Mouse (Mus musculus) hindbrain, embryonic 16.5 days (tissue): ENCODE measurements at regions not wholly inside any gene's neighbourhood (a gene's known extent, or its start where the extent isn't known, plus 50 kb on each side); places are given as distances from the start of the nearest gene placed in this dataset.

Experiments used
- ATAC-seq: fragments of 200-750 bp; cut with Nextera tagmentation; 2 replicates; pipeline ENCODE4 v1.8.0; 2017; ENCODE audit warnings: moderate TSS enrichment, moderate library complexity
- H3K27ac ChIP-seq: fragments of 300-500 bp; sonication (generic); 2 replicates; pipeline ENCODE4 v1.5.1; 2014; ENCODE audit warnings: low read depth, mild to moderate bottlenecking, control low read depth, low read length, moderate library complexity
- H3K27me3 ChIP-seq: fragments of 300-500 bp; sonication (generic); replicated peaks from 2 replicates; pipeline ENCODE4 v1.6.1; 2014; ENCODE audit warnings: low read length; ENCODE audit not compliant: control insufficient read depth, insufficient read depth
- H3K36me3 ChIP-seq: fragments of 300-500 bp; sonication (generic); 2 replicates; pipeline ENCODE4 v1.6.1; 2014; ENCODE audit warnings: mild to moderate bottlenecking, low read length, moderate library complexity, mixed read lengths; ENCODE audit not compliant: control insufficient read depth, insufficient read depth
- H3K4me1 ChIP-seq: fragments of 300-500 bp; sonication (generic); 2 replicates; pipeline ENCODE4 v1.6.1; 2014; ENCODE audit warnings: low read depth, low read length; ENCODE audit not compliant: control insufficient read depth, insufficient read depth
- H3K4me2 ChIP-seq: fragments of 300-500 bp; sonication (generic); 2 replicates; pipeline ENCODE4 v1.6.1; 2014; ENCODE audit warnings: mild to moderate bottlenecking, low read length, control low read depth, moderate library complexity
- H3K4me3 ChIP-seq: fragments of 300-500 bp; sonication (generic); 2 replicates; pipeline ENCODE4 v1.5.1; 2014; ENCODE audit warnings: mild to moderate bottlenecking, low read length, control low read depth, moderate library complexity
- H3K9ac ChIP-seq: fragments of 300-500 bp; sonication (generic); 2 replicates; pipeline ENCODE4 v1.6.1; 2014; ENCODE audit warnings: low read depth, mild to moderate bottlenecking, control low read depth, low read length, moderate library complexity
- H3K9me3 ChIP-seq: fragments of 300-500 bp; sonication (generic); 2 replicates; pipeline ENCODE4 v1.6.1; 2014; ENCODE audit warnings: mild to moderate bottlenecking, low read length, moderate library complexity; ENCODE audit not compliant: control insufficient read depth
- WGBS: fragments of 180-500 bp; shearing (Covaris S2); extraction: QIAGEN DNeasy Blood & Tissue Kit; methylation state at CpG from one replicate; pipeline ENCODE4 v1.1.7; 2014; 5-methylcytosine and 5-hydroxymethylcytosine counted together

DNA sequence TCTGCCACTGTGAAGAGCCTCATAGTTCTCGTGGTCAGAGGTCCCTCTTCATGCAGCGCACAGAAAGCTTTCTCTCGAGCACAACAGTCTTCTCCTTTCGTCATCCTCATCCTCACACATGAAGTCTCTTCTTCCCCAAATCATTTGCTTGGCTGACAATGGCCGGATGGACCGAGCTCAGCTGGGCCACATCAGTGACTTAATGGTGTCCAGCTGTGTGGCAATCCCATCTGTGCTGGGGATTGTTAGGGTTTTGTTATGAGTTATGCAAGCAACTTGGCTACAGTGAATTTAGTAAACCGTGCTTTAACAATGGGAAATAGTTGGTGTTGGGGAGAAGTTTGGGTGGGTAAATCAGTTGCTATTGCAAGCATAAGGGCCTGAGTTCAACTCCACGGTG lies 458.4 kb downstream of the Tcerg1l start:
- ATAC-seq: no peak
- Histone ChIP-seq H3K4me2 (no peak overlapping the region), H3K27ac (no peak overlapping the region), H3K9me3 (no peaks in the 10 kb centered on the region), H3K27me3 (no peaks in the 10 kb centered on the region), H3K36me3 (no peaks in the 10 kb centered on the region), H3K4me1 (no peaks in the 10 kb centered on the region), H3K4me3 (no peak overlapping the region), H3K9ac (no peak overlapping the region)
- WGBS: 67% methylated on average over 8 of the region's 8 CpGs

GRCm38 (mm10) chr7:137940084-137940483 lies 457.4 kb downstream of the Tcerg1l start:
- no peaks in the 10 kb centered on the region for H3K9me3 ChIP-seq
- WGBS: 17% methylated on average over 5 of the region's 5 CpGs
- H3K4me2 ChIP-seq: no peak overlapping the region
- H3K4me1 ChIP-seq: no peaks in the 10 kb centered on the region
- H3K36me3 ChIP-seq: no peaks in the 10 kb centered on the region
- H3K9ac ChIP-seq: no peak overlapping the region
- no peak overlapping the region for H3K27ac ChIP-seq
- H3K27me3 ChIP-seq: no peaks in the 10 kb centered on the region
- ATAC-seq: no peak
- H3K4me3 ChIP-seq: no peak overlapping the region

DNA sequence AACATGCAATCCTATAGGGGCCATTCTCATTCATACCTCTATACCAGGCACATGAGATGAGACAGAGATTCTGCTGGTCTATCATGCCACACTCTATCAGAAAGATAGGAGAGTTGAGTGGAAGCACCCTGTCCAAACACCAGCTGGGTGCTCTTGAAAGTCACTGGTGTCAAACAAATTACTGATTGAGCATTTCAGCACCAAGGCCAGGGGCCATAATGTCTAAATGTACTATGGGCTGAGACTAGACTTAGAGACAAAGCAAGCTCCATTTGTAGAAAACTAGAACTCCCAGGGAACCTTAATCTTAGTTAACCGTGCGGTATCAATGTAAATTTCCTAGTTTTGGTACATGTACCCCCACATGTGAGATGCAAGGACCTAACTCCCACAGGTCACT lies 452.5 kb downstream of the Tcerg1l start:
- 95% methylated on average over 2 of the region's 2 CpGs for WGBS

DNA sequence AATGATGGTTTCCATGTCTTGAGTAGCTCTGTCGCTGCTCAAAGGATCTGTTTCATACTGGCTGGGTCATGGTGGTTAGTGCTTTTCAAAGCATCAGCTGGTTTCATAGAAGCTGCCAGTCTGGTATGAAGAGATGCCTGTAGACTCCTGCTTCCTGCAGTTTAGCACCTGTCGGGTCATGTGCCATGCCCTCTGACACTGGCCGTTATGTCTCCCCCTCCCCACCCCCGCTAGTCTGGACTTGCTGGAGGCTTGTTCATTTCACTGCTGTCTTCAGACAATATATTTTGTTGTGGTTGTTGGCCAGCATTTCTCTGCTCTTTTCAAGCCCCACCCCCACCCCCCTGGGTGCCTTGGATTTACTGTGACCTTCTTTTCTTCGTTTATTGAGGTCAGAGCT lies 450.1 kb downstream of the Tcerg1l start:
- Histone ChIP-seq H3K9ac (no peak overlapping the region), H3K36me3 (no peaks in the 10 kb centered on the region), H3K27ac (no peak overlapping the region), H3K27me3 (no peaks in the 10 kb centered on the region), H3K4me2 (no peak overlapping the region), H3K9me3 (no peaks in the 10 kb centered on the region), H3K4me3 (no peak overlapping the region), H3K4me1 (no peaks in the 10 kb centered on the region)
- 18% methylated on average over 5 of the region's 5 CpGs for WGBS
- no peak for ATAC-seq

More for the DNA sequence above, 452.5 kb downstream of the Tcerg1l start:
- H3K4me1 ChIP-seq: no peaks in the 10 kb centered on the region
- no peaks in the 10 kb centered on the region for H3K9me3 ChIP-seq
- H3K27me3 ChIP-seq: no peaks in the 10 kb centered on the region
- ATAC-seq: no peak
- no peak overlapping the region for H3K4me2 ChIP-seq
- H3K36me3 ChIP-seq: no peaks in the 10 kb centered on the region
- no peak overlapping the region for H3K4me3 ChIP-seq
- no peak overlapping the region for H3K27ac ChIP-seq
- H3K9ac ChIP-seq: no peak overlapping the region

DNA sequence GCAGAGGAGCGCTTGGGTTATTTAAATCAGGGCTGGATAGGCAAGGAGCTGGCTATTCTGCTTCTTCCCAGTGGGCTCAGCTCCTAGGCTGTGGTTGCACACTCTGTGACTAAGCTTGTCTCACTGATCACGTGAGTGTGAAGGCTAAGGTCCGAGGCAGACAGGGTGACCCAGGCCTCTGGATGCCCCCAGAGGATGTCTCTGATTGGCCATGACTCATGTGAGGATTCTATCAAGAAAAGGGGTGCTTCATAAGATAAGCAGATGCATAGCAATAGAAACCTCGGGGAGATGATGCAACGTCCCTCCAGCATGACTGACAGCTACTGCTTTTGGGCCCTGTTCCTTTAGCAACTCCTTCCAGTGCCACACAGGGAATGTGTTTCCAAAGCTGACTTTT lies 440.2 kb downstream of the Tcerg1l start:
- no peak overlapping the region for H3K4me2 ChIP-seq
- H3K4me3 ChIP-seq: no peak overlapping the region
- H3K27ac ChIP-seq: no peak overlapping the region
- H3K9ac ChIP-seq: no peak overlapping the region
- WGBS: 52% methylated on average over 5 of the region's 5 CpGs
- H3K36me3 ChIP-seq: no peaks in the 10 kb centered on the region
- H3K9me3 ChIP-seq: no peaks in the 10 kb centered on the region
- no peak for ATAC-seq
- no peaks in the 10 kb centered on the region for H3K27me3 ChIP-seq
- no peaks in the 10 kb centered on the region for H3K4me1 ChIP-seq

DNA sequence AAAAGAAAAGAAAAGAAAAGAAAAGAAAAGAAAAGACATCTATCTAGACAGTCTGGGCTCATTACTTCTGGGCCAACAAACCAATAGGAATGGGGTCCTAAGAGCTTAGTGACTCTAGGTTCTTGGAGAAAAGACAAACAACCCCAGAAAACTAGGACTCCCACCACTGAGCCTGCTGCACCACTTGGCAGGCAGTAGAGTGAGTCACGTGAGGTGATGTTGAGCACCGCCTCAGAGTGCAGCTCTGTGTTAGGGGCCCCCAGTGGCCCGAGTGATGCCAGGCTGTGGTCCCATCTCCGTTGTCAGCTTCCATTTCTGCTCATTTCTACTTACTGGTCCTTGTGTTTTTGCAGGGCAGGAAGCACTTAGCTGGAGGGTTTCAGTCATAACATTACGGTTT lies 439.7 kb downstream of the Tcerg1l start:
- Histone ChIP-seq H3K27me3 (no peaks in the 10 kb centered on the region), H3K9me3 (no peaks in the 10 kb centered on the region), H3K4me2 (no peak overlapping the region), H3K4me1 (no peaks in the 10 kb centered on the region), H3K4me3 (no peak overlapping the region), H3K27ac (no peak overlapping the region), H3K36me3 (no peaks in the 10 kb centered on the region), H3K9ac (no peak overlapping the region)
- WGBS: 62% methylated on average over 5 of the region's 5 CpGs
- ATAC-seq: no peak

DNA sequence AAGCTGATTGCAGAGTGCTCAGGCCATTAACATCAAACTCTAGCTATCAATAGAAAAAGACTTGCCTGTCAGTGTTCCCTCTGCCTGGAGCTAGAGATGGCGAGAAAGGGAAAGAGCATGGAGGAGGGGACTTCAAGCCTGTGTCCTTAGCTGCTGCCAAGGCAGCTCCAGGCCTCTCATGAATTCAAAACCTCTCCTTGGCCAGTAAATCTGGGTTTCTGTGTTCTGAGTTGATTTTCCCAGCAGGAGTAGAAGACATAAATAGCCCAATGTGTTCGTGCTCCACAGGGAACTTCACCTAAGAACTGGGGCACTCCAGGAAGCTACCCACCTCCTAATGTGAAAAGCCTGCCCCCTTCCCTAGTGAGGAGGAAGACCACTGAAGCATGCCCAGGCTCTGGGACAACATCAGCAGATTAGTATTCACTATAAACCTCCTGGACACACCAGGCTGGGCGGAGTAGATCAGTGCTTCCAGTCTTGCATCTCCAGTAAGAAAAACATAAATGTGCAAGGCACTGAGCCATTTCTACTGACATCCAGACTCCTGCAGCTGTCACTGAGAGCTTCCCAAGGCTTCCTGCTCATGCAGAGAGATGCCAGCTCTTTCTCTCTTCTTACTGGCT lies 433.9 kb downstream of the Tcerg1l start:
- no peak for ATAC-seq
- Histone ChIP-seq H3K27ac (no peak overlapping the region), H3K27me3 (no peaks in the 10 kb centered on the region), H3K36me3 (no peaks in the 10 kb centered on the region), H3K9me3 (no peaks in the 10 kb centered on the region), H3K4me3 (no peak overlapping the region), H3K9ac (no peak overlapping the region), H3K4me2 (no peak overlapping the region), H3K4me1 (no peaks in the 10 kb centered on the region; the same call in 1 of the 2 replicates)
- 48% methylated on average over 3 of the region's 3 CpGs for WGBS

DNA sequence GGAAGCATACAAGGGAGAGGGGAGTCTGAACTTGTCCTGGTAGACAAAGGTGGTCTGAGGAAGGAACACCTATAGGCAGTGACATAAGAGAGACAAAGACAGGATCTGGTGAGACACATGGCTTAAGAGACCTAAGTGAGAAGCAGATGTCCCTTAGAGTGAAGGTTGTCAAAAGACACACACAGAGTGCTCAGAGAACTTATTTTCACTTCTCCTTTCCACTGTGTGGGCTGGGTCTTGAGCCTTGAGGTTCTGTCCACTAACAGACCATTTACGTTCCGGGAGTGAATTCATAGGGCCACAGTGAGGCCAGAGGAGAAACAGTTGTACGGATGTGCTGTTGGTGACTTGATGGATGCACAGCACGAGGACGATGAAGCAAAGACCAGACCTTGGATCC lies 422.8 kb downstream of the Tcerg1l start:
- no peak for ATAC-seq
- H3K36me3 ChIP-seq: no peaks in the 10 kb centered on the region
- no peak overlapping the region for H3K9ac ChIP-seq
- WGBS: 96% methylated on average over 5 of the region's 5 CpGs
- H3K27ac ChIP-seq: no peak overlapping the region
- H3K27me3 ChIP-seq: no peaks in the 10 kb centered on the region
- no peak overlapping the region for H3K4me3 ChIP-seq
- H3K4me1 ChIP-seq: no peaks in the 10 kb centered on the region
- H3K4me2 ChIP-seq: no peak overlapping the region
- H3K9me3 ChIP-seq: no peaks in the 10 kb centered on the region

DNA sequence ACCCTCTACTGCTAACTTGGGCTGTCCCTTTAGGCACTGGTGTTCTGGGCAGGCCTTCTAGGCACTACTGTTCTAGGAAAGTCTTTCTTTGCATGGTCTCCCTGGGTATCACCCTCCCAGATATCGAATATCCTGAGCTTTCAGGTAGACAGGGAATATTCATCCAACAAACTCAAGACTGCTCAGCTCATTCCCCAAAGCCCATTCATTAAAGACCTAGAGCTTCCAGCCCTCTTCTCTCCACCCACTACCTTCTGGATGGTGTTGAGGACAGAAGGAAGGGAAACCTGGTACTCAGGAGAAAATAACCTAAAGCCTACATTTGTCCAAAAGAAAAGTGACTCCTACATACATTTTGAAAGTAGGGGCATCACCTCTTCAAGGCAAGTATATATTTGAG lies 420.0 kb downstream of the Tcerg1l start:
- ATAC-seq: no peak
- Histone ChIP-seq H3K4me3 (no peak overlapping the region), H3K27me3 (no peaks in the 10 kb centered on the region), H3K9me3 (no peaks in the 10 kb centered on the region), H3K36me3 (no peaks in the 10 kb centered on the region), H3K9ac (no peak overlapping the region), H3K4me2 (no peak overlapping the region), H3K4me1 (no peaks in the 10 kb centered on the region), H3K27ac (no peak overlapping the region)
- WGBS: 86% methylated on average over 1 of the region's 1 CpGs

DNA sequence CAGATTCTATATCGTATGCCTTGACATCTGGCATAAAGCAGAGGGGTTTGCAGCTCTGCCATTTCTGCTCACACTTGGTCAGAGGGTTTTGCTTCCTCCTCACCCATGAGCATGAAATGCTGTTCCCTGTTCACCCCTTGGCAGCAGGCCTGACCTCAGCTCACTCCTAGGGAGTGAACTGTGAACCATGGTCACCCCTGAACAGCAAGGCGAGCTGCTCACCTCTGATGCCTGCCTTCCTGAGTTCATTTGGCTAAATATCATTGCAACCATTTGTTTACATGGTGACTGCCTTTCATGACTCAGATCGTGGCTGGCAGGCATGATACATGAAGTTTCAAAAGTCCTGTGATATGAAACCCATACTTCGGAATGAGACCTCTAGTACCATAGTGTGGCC lies 418.2 kb downstream of the Tcerg1l start:
- Histone ChIP-seq H3K4me3 (no peak overlapping the region), H3K4me2 (no peak overlapping the region), H3K9ac (no peak overlapping the region), H3K9me3 (no peaks in the 10 kb centered on the region), H3K27ac (no peak overlapping the region), H3K27me3 (no peaks in the 10 kb centered on the region), H3K36me3 (no peaks in the 10 kb centered on the region), H3K4me1 (no peaks in the 10 kb centered on the region)
- no peak for ATAC-seq
- 91% methylated on average over 4 of the region's 4 CpGs for WGBS
